In the genomic region with DNA sequence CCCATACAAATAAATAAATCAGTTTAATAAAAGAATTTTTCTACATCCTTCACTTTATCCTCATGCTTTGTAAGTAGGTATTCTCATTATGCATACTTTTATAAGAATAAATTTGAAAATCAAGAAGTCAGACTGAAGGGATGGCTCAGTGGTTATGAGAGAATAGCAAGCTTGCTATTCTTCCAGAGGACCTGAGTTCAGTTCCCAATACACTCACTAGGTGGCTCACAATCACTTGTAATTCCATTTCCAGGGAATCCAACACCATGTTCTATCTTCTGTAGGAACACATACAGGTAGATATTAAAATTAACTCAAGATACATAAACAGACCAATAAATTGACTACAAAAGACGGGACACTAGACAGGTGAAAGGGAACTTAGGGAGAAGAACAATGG, we compare ENCODE assay signal across 8 mouse cellular contexts. TPM values are rescaled to one million over a fixed set of nuclear protein-coding genes. Genes with fewer than 3 reads are reported as not detected.
A peak's percentile ranks its signal among the peaks of the same experiment; 100 is the strongest.
DNase-seq lines count a peak whose midpoint lies in the region; ATAC-seq and TF ChIP-seq lines count a peak whose summit lies in the region.

No protein-coding gene starts in this region.

- no peak overlapping the region for H3K27ac ChIP-seq in liver, postnatal 0 days (ENCODE audit: low read depth)
- H3K27ac ChIP-seq in liver, embryonic 11.5 days (ENCODE audit: low read depth, low read length) = no peak overlapping the region
- H3K27ac ChIP-seq in embryonic facial prominence, embryonic 14.5 days (replicated peaks; ENCODE audit: low read depth, low read length) = no peak overlapping the region
- H3K27ac ChIP-seq in kidney, postnatal 0 days = no peak overlapping the region
- no peak overlapping the region for H3K27ac ChIP-seq in midbrain, embryonic 14.5 days (replicated peaks; ENCODE audit: low read depth, low read length)

- 0 out of 2 replicates have a peak, but pooled peaks cover 3% of the 10 kb centered on the region for H3K36me3 ChIP-seq in liver, postnatal 0 days (replicated peaks; ENCODE audit: insufficient read depth, low read length)
- peaks cover 2% of the 10 kb centered on the region; the same call in 1 of the 2 replicates for H3K36me3 ChIP-seq in liver, embryonic 11.5 days (ENCODE audit: control insufficient read depth, insufficient read depth, low read length)
- H3K36me3 ChIP-seq in embryonic facial prominence, embryonic 14.5 days (ENCODE audit: control insufficient read depth, insufficient read depth, low read length) = peaks cover 26% of the 10 kb centered on the region; the same call in 1 of the 2 replicates
- no peaks in the 10 kb centered on the region for H3K36me3 ChIP-seq in kidney, postnatal 0 days (ENCODE audit: insufficient read depth, low read length)
- 0 out of 2 replicates have a peak, but pooled peaks cover 3% of the 10 kb centered on the region for H3K36me3 ChIP-seq in midbrain, embryonic 14.5 days (ENCODE audit: control insufficient read depth, insufficient read depth, low read length)

- no peaks in the 10 kb centered on the region for H3K4me1 ChIP-seq in liver, postnatal 0 days (ENCODE audit: insufficient read depth)
- H3K4me1 ChIP-seq in liver, embryonic 11.5 days (replicated peaks; ENCODE audit: control insufficient read depth, insufficient read depth, low read length) = no peaks in the 10 kb centered on the region; the same call in 1 of the 2 replicates
- peaks cover 6% of the 10 kb centered on the region; the same call in 1 of the 2 replicates for H3K4me1 ChIP-seq in embryonic facial prominence, embryonic 14.5 days (ENCODE audit: control insufficient read depth, insufficient read depth, low read length)
- H3K4me1 ChIP-seq in kidney, postnatal 0 days (replicated peaks; ENCODE audit: insufficient read depth, low read length) = no peaks in the 10 kb centered on the region
- peaks cover 3% of the 10 kb centered on the region; the same call in 1 of the 2 replicates for H3K4me1 ChIP-seq in midbrain, embryonic 14.5 days (ENCODE audit: control insufficient read depth, insufficient read depth, low read length)

- DNase-seq in CD4-positive, CD25-positive, alpha-beta regulatory T cell, adult 2 months (ENCODE audit: low read depth, low spot score) = peak; percentile 12
- peak; percentile 21 for DNase-seq in liver, postnatal 0 days
- no peak for DNase-seq in liver, embryonic 11.5 days (ENCODE audit: low spot score)
- DNase-seq in embryonic facial prominence, embryonic 14.5 days (ENCODE audit: low spot score) = peak; percentile 61
- peak; percentile 71 for DNase-seq in kidney, postnatal 0 days (ENCODE audit: low spot score)
- DNase-seq in midbrain, embryonic 14.5 days = peak; percentile 85

- no peak overlapping the region for H3K9ac ChIP-seq in liver, postnatal 0 days (replicated peaks)
- no peak overlapping the region for H3K9ac ChIP-seq in liver, embryonic 11.5 days (ENCODE audit: low read depth, low read length)
- no peak overlapping the region for H3K9ac ChIP-seq in embryonic facial prominence, embryonic 14.5 days (ENCODE audit: low read depth, low read length)
- H3K9ac ChIP-seq in kidney, postnatal 0 days (ENCODE audit: low read depth, low read length) = no peak overlapping the region
- H3K9ac ChIP-seq in midbrain, embryonic 14.5 days (replicated peaks; ENCODE audit: low read length) = no peak overlapping the region

- ATAC-seq in CD4-positive, CD25-positive, alpha-beta regulatory T cell, adult 4 months = no peak
- ATAC-seq in liver, postnatal 0 days = no peak
- ATAC-seq in liver, embryonic 11.5 days (replicated peaks; ENCODE audit: low FRiP score) = no peak
- no peak for ATAC-seq in embryonic facial prominence, embryonic 14.5 days (ENCODE audit: low read depth)
- no peak for ATAC-seq in kidney, postnatal 0 days (replicated peaks; ENCODE audit: low FRiP score, low read depth)
- ATAC-seq in midbrain, embryonic 14.5 days (ENCODE audit: low FRiP score, low TSS enrichment) = no peak
- no peak for ATAC-seq in erythroid progenitor cell, adult 5-6 weeks (replicated peaks; ENCODE audit: low FRiP score, poor library complexity, severe bottlenecking)

- 68% methylated on average over 1 of the region's 1 CpGs for WGBS in liver, postnatal 0 days (ENCODE audit: insufficient replicate concordance)
- WGBS in liver, embryonic 11.5 days = 76% methylated on average over 1 of the region's 1 CpGs
- WGBS in embryonic facial prominence, embryonic 14.5 days = 65% methylated on average over 1 of the region's 1 CpGs
- 75% methylated on average over 1 of the region's 1 CpGs for WGBS in kidney, postnatal 0 days
- WGBS in midbrain, embryonic 14.5 days = 93% methylated on average over 1 of the region's 1 CpGs

- no peak overlapping the region for H3K4me2 ChIP-seq in liver, postnatal 0 days (ENCODE audit: low read depth, low read length)
- H3K4me2 ChIP-seq in liver, embryonic 11.5 days = no peak overlapping the region
- H3K4me2 ChIP-seq in embryonic facial prominence, embryonic 14.5 days (ENCODE audit: low read depth, low read length) = no peak overlapping the region
- no peak overlapping the region for H3K4me2 ChIP-seq in kidney, postnatal 0 days (ENCODE audit: low read length)
- no peak overlapping the region for H3K4me2 ChIP-seq in midbrain, embryonic 14.5 days (ENCODE audit: low read length)

- no peaks in the 10 kb centered on the region for H3K27me3 ChIP-seq in liver, postnatal 0 days (ENCODE audit: insufficient read depth, low read length)
- H3K27me3 ChIP-seq in liver, embryonic 11.5 days (replicated peaks; ENCODE audit: control insufficient read depth, insufficient read depth, low read length) = no peaks in the 10 kb centered on the region
- no peaks in the 10 kb centered on the region for H3K27me3 ChIP-seq in embryonic facial prominence, embryonic 14.5 days (replicated peaks; ENCODE audit: control insufficient read depth, insufficient read depth, low read length)
- H3K27me3 ChIP-seq in kidney, postnatal 0 days (ENCODE audit: insufficient read depth, low read length) = no peaks in the 10 kb centered on the region
- H3K27me3 ChIP-seq in midbrain, embryonic 14.5 days (ENCODE audit: control insufficient read depth, insufficient read depth, low read length) = no peaks in the 10 kb centered on the region

- no peaks in the 10 kb centered on the region for H3K9me3 ChIP-seq in liver, postnatal 0 days (ENCODE audit: low read length)
- H3K9me3 ChIP-seq in liver, embryonic 11.5 days (ENCODE audit: control insufficient read depth, low read length) = no peaks in the 10 kb centered on the region
- H3K9me3 ChIP-seq in embryonic facial prominence, embryonic 14.5 days (ENCODE audit: control insufficient read depth, low read length) = no peaks in the 10 kb centered on the region
- no peaks in the 10 kb centered on the region for H3K9me3 ChIP-seq in kidney, postnatal 0 days (replicated peaks; ENCODE audit: low read length)
- no peaks in the 10 kb centered on the region for H3K9me3 ChIP-seq in midbrain, embryonic 14.5 days (ENCODE audit: control insufficient read depth, low read length)

- TF ChIP-seq CTCF in liver, postnatal 0 days (IDR thresholded peaks at IDR 0.05; ENCODE audit: low read depth) = peak; percentile 68
- TF ChIP-seq CTCF in kidney, postnatal 0 days (IDR thresholded peaks at IDR 0.05; ENCODE audit: low read depth) = peak; percentile 79

- TF ChIP-seq EP300 in liver, postnatal 0 days (IDR thresholded peaks at IDR 0.05; ENCODE audit: low read depth) = no peak

- H3K4me3 ChIP-seq in liver, postnatal 0 days (ENCODE audit: low read depth, low read length) = no peak overlapping the region
- H3K4me3 ChIP-seq in liver, embryonic 11.5 days (ENCODE audit: low read depth, low read length) = no peak overlapping the region
- no peak overlapping the region for H3K4me3 ChIP-seq in embryonic facial prominence, embryonic 14.5 days (ENCODE audit: low read depth, low read length)
- no peak overlapping the region for H3K4me3 ChIP-seq in kidney, postnatal 0 days (replicated peaks; ENCODE audit: low read depth, low read length)
- no peak overlapping the region for H3K4me3 ChIP-seq in midbrain, embryonic 14.5 days (replicated peaks; ENCODE audit: low read depth, low read length)

RNA-seq across cellular contexts. Expression of a gene that starts 44.3 kb away (rescaled TPM):
- under 1 TPM; 0.92 to 0.96 TPM for polyA plus RNA-seq in CD4-positive, CD25-positive, alpha-beta regulatory T cell, adult 4 months (2017; shearing (Covaris generic))
- 4.7 and 5.0 TPM in 2 replicates for polyA plus RNA-seq in liver, postnatal 0 days (2015; fragmentation: Nextera tagmentation; extraction: Ambion mirVana)
- polyA plus RNA-seq in liver, embryonic 11.5 days (2014; fragmentation: Nextera tagmentation; extraction: Ambion mirVana) = 17.4 and 18.0 TPM in 2 replicates
- 65.0 and 68.7 TPM in 2 replicates for polyA plus RNA-seq in embryonic facial prominence, embryonic 14.5 days (2014; fragmentation: Nextera tagmentation; extraction: Ambion mirVana)
- 35.8 and 37.1 TPM in 2 replicates for polyA plus RNA-seq in kidney, postnatal 0 days (2015; fragmentation: Nextera tagmentation; extraction: Ambion mirVana)
- 16.3 and 25.9 TPM in 2 replicates for polyA plus RNA-seq in midbrain, embryonic 14.5 days (2014; fragmentation: Nextera tagmentation; extraction: Ambion mirVana)
- total RNA-seq in erythroid progenitor cell, adult 5-6 weeks (2015; ENCODE audit: low replicate concordance) = 0.84 and 1.4 TPM in 2 replicates
- total RNA-seq in erythroid progenitor cell, adult 5-6 weeks (2017; ENCODE audit: low replicate concordance) = 1.2 TPM in 1 of 2 replicates, not detected in the other
